Mouse (Mus musculus) bone marrow macrophage, adult 2 months (primary cell): ENCODE measurements around the gene Pi4k2b. TPM values are rescaled to one million over a fixed set of nuclear protein-coding genes. Genes with fewer than 3 reads are reported as not detected.

Experiments used
- H3K27ac ChIP-seq: 2 replicates; pipeline ENCODE4 v1.5.1; 2012; ENCODE audit warnings: low read depth, low read length; ENCODE audit not compliant: insufficient read depth
- H3K4me1 ChIP-seq: 2 replicates; pipeline ENCODE4 v1.6.1; 2012; ENCODE audit warnings: low read length; ENCODE audit not compliant: control insufficient read depth, insufficient read depth
- H3K4me3 ChIP-seq: 2 replicates; pipeline ENCODE4 v1.5.1; 2012; ENCODE audit warnings: mild to moderate bottlenecking, low read length, moderate library complexity; ENCODE audit not compliant: insufficient read depth
- CTCF ChIP-seq: IDR thresholded peaks from 2 replicates; pipeline ENCODE4 v1.5.1; 2012; ENCODE audit warnings: low read depth, mild to moderate bottlenecking, low read length, moderate library complexity
- POLR2A ChIP-seq: IDR thresholded peaks from 2 replicates; pipeline ENCODE4 v1.6.1; 2012; ENCODE audit warnings: mild to moderate bottlenecking, low read depth, low read length, borderline replicate concordance
- polyA plus RNA-seq: library from polyadenylated mRNA; stranded (reverse); fragments of >200 nt; gene quantifications from 2 replicates; pipeline ENCODE4 v1.2.4, GENCODE M21; 2012; ENCODE audit not compliant: missing spikeins, insufficient read depth, insufficient read length

Gene Pi4k2b
- polyA plus RNA-seq, 1 experiment: 11.0 TPM

DNA sequence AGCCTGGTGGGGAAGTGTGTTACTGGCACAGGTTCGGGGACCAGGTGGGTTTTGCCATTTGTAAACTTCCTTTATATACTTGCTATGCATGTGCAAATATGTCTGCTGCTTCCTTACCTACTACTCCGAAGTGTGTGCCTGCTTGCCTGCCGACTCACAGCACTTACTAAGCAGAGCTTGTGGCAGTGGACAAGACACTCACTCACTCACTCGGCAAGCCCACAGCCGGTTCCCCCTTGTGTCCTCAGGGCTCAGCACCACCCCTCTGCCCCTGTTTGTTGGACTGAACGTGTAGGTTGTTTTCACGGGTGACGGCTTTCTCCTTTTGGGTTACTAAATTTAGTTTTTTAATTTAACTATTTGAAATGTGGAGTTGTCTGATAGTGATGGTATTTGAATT, 65.0 kb downstream of the Pi4k2b start:
- H3K4me3 ChIP-seq: no peak overlapping the region
- H3K27ac ChIP-seq: no peak overlapping the region
- no peaks in the 10 kb centered on the region for H3K4me1 ChIP-seq
- no peak for TF ChIP-seq CTCF
- no peak for TF ChIP-seq POLR2A

DNA sequence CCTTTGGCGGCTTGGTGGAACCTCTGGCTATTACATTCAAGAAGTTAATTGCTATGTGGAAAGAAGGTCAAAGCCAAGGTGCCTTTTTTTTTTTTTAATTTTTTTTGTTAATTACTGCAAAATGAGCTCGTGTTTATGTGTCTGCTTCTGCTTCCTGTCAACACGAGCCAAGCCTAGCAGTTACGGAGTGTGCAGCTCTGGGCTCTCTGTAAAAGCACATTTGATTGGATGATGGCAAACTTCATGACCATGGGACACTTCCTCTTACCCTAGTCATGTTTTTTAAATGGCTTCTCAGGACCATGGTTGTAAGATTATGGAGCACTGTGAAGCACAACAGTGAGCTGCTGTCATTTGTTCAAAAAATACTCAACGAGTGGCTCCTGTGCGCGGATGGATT, 65.7 kb downstream of the Pi4k2b start:
- Histone ChIP-seq H3K4me1 (no peaks in the 10 kb centered on the region), H3K27ac (no peak overlapping the region), H3K4me3 (no peak overlapping the region)
- no peak for TF ChIP-seq POLR2A
- no peak for TF ChIP-seq CTCF

- TF ChIP-seq CTCF: no peak
- no peak for TF ChIP-seq POLR2A
Measured at GRCm38 (mm10) chr5:52810446-52810845, 69.1 kb downstream of the Pi4k2b start.

GRCm38 (mm10) chr5:52811056-52811455, 69.7 kb downstream of the Pi4k2b start:
- H3K27ac ChIP-seq: no peak overlapping the region
- TF ChIP-seq POLR2A (no peak), CTCF (no peak)
- H3K4me1 ChIP-seq: no peaks in the 10 kb centered on the region
- H3K4me3 ChIP-seq: no peak overlapping the region

More at GRCm38 (mm10) chr5:52810446-52810845, 69.1 kb downstream of the Pi4k2b start:
- H3K27ac ChIP-seq: no peak overlapping the region
- H3K4me3 ChIP-seq: no peak overlapping the region
- no peaks in the 10 kb centered on the region for H3K4me1 ChIP-seq

GRCm38 (mm10) chr5:52812456-52812855, 71.1 kb downstream of the Pi4k2b start:
- TF ChIP-seq POLR2A: no peak
- TF ChIP-seq CTCF: no peak
- Histone ChIP-seq H3K27ac (no peak overlapping the region), H3K4me3 (no peak overlapping the region), H3K4me1 (no peaks in the 10 kb centered on the region)

DNA sequence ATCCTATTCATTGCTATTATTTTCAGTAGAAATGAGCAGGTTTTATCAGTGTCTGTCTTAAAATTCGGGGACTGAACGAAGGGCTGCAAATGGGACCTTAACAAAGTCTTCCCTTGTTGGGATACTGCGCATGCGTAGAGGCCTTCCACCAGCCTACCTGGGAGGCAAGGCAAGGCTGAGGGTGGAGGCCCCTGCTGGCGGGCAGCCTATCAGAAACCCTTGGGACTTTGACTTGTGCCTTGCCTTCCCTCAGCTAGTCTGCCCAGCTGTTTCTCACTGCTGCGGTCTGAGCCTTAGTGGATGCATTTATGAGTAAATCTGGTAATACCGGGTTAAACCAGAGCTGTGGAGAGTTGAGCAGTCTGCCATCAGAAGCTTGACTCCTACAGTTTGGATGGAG, 71.9 kb downstream of the Pi4k2b start:
- Histone ChIP-seq H3K4me3 (no peak overlapping the region), H3K27ac (no peak overlapping the region), H3K4me1 (no peaks in the 10 kb centered on the region)
- TF ChIP-seq CTCF: no peak
- no peak for TF ChIP-seq POLR2A

DNA sequence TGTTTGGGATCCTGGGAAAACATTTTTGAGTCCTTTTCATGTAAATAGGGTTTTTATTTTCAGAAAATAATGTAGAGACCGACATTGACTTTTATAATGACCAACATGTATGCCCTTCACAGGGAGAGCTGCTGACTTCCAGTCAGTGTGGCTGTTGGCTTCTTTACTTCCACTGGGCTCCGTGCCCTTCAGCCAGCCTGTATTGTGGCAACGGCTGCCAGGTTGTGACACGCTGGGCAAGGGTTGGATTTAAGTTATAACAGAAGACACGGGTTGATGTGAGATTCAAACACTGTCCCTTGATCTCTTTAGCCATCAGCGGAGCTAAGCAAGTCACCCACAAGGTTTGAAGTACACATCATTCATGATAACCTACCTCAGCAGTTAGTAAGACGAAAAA, 77.3 kb downstream of the Pi4k2b start:
- Histone ChIP-seq H3K27ac (no peak overlapping the region), H3K4me1 (no peaks in the 10 kb centered on the region), H3K4me3 (no peak overlapping the region)
- TF ChIP-seq POLR2A: no peak
- no peak for TF ChIP-seq CTCF

Other genes with a start within 250 kb of the Pi4k2b start
- not detected in 2 replicates for gene Lgi2, start 175.1 kb upstream of the Pi4k2b start, polyA plus RNA-seq
- 7.4 and 7.5 TPM in 2 replicates for gene Sepsecs, start 71.9 kb upstream of the Pi4k2b start, polyA plus RNA-seq
- gene Zcchc4, start 33.8 kb downstream of the Pi4k2b start, polyA plus RNA-seq: 11.9 and 13.2 TPM in 2 replicates
- gene Anapc4, start 92.4 kb downstream of the Pi4k2b start, polyA plus RNA-seq: 48.4 and 54.7 TPM in 2 replicates